Mouse (Mus musculus) megakaryocyte, adult 5-6 weeks (primary cell): ENCODE measurements around the gene Smim4. TPM values are rescaled to one million over a fixed set of nuclear protein-coding genes. Genes with fewer than 3 reads are reported as not detected.
A peak's percentile ranks its signal among the peaks of the same experiment; 100 is the strongest.

Source experiments
- ATAC-seq: 2 replicates; pipeline ENCODE4 v1.8.0; 2016; ENCODE audit warnings: mild to moderate bottlenecking, inconsistent platforms; ENCODE audit not compliant: poor library complexity, severe bottlenecking
- total RNA-seq, 2 experiments: library from RNA; stranded (forward) in 1 of 2; stranded (reverse) in 1 of 2; fragments of 153-499, 151-499 nt in 1 of 2; fragments of 221-1000, 200-1000 nt in 1 of 2; gene quantifications; 2 replicates each; pipeline versions ENCODE4 v1.2.3 to v1.2.4; 2015 to 2017

The Smim4 gene
- total RNA-seq, 2 experiments from 2014 or later, result 34.8 to 73.3 TPM

GRCm38 (mm10) chr14:31138897-31139429 lies 10.2 kb upstream of the Smim4 start:
- no peak for ATAC-seq

GRCm38 (mm10) chr14:31138219-31138896 lies 9.6 kb upstream of the Smim4 start:
- ATAC-seq, result no peak

GRCm38 (mm10) chr14:31137791-31138190 lies 9.0 kb upstream of the Smim4 start:
- no peak for ATAC-seq

GRCm38 (mm10) chr14:31137281-31137595 lies 8.5 kb upstream of the Smim4 start:
- no peak for ATAC-seq

GRCm38 (mm10) chr14:31136411-31137280 lies 7.9 kb upstream of the Smim4 start:
- no peak for ATAC-seq

GRCm38 (mm10) chr14:31135495-31136410 lies 7.0 kb upstream of the Smim4 start:
- ATAC-seq, result no peak

- no peak for ATAC-seq
Measured at GRCm38 (mm10) chr14:31134015-31135000, 5.6 kb upstream of the Smim4 start.

- ATAC-seq, result no peak
Measured at GRCm38 (mm10) chr14:31133023-31133665, 4.4 kb upstream of the Smim4 start.

- no peak for ATAC-seq
Measured at GRCm38 (mm10) chr14:31132491-31132975, 3.8 kb upstream of the Smim4 start.

GRCm38 (mm10) chr14:31132031-31132430 lies 3.3 kb upstream of the Smim4 start:
- no peak for ATAC-seq

GRCm38 (mm10) chr14:31131272-31131821 lies 2.6 kb upstream of the Smim4 start:
- ATAC-seq, result no peak

- peak; percentile 71 for ATAC-seq
Measured at GRCm38 (mm10) chr14:31130236-31131220, 1.8 kb upstream of the Smim4 start, which contains the start of gene Nt5dc2. Nt5dc2 (plus strand) TSS chr14:31131053.

GRCm38 (mm10) chr14:31129326-31130235 lies 825 bp upstream of the Smim4 start:
- no peak for ATAC-seq

GRCm38 (mm10) chr14:31128101-31128825 lies 493 bp downstream of the Smim4 start:
- ATAC-seq, result peak; percentile 28

GRCm38 (mm10) chr14:31126826-31127225 lies 1.9 kb downstream of the Smim4 start:
- no peak for ATAC-seq
